Mouse (Mus musculus) frontal cortex, postnatal 36 days (tissue): ENCODE measurements around the gene Tcte1.

Experiments
- DNase-seq, 2 experiments: peaks; one replicate each; pipeline ENCODE4 v3.0.0; 2022; ENCODE audit warnings: low spot score in 2 of 2

Tcte1 gene

GRCm38 (mm10) chr17:45515204-45515726 is 8.0 kb upstream of the Tcte1 start:
- no peak for DNase-seq

GRCm38 (mm10) chr17:45515806-45516205 is 7.4 kb upstream of the Tcte1 start:
- DNase-seq, result no peak

- peak; percentile 87 to 89 for DNase-seq
Measured at GRCm38 (mm10) chr17:45516488-45516887, 6.7 kb upstream of the Tcte1 start.

- no peak for DNase-seq
Measured at GRCm38 (mm10) chr17:45517135-45517534, 6.1 kb upstream of the Tcte1 start.

GRCm38 (mm10) chr17:45517549-45518215 is 5.6 kb upstream of the Tcte1 start:
- no peak for DNase-seq

- DNase-seq, result no peak
Measured at GRCm38 (mm10) chr17:45518766-45519475, 4.3 kb upstream of the Tcte1 start.

- no peak for DNase-seq
Measured at GRCm38 (mm10) chr17:45520136-45520535, 3.1 kb upstream of the Tcte1 start.

- DNase-seq, result no peak
Measured at GRCm38 (mm10) chr17:45524961-45525360, 1.7 kb downstream of the Tcte1 start.

- DNase-seq, result no peak
Measured at GRCm38 (mm10) chr17:45526571-45526970, 3.3 kb downstream of the Tcte1 start.

GRCm38 (mm10) chr17:45530346-45530782 is 7.1 kb downstream of the Tcte1 start:
- peak; percentile 75 to 87 for DNase-seq

GRCm38 (mm10) chr17:45532896-45533295 is 9.7 kb downstream of the Tcte1 start:
- no peak for DNase-seq

- DNase-seq, result no peak
Measured at GRCm38 (mm10) chr17:45536264-45536663, 13.0 kb downstream of the Tcte1 start.

GRCm38 (mm10) chr17:45538394-45538793 is 15.2 kb downstream of the Tcte1 start:
- DNase-seq, result no peak

- DNase-seq, result no peak
Measured at GRCm38 (mm10) chr17:45539664-45540063, 16.4 kb downstream of the Tcte1 start.

- DNase-seq, result no peak
Measured at GRCm38 (mm10) chr17:45542129-45542528, 18.9 kb downstream of the Tcte1 start.

- no peak for DNase-seq
Measured at GRCm38 (mm10) chr17:45542705-45543104, 19.5 kb downstream of the Tcte1 start.

GRCm38 (mm10) chr17:45543115-45543514 is 19.9 kb downstream of the Tcte1 start:
- DNase-seq, result no peak

- DNase-seq, result no peak
Measured at GRCm38 (mm10) chr17:45544001-45544872, 21.0 kb downstream of the Tcte1 start.

GRCm38 (mm10) chr17:45544873-45545277 is 21.6 kb downstream of the Tcte1 start:
- no peak for DNase-seq

GRCm38 (mm10) chr17:45545278-45545961 is 22.2 kb downstream of the Tcte1 start:
- no peak for DNase-seq

- no peak for DNase-seq
Measured at GRCm38 (mm10) chr17:45546941-45547340, 23.7 kb downstream of the Tcte1 start.
